Mouse (Mus musculus) midbrain, embryonic 15.5 days (tissue): Measurements from ENCODE around the gene Ndfip2. TPM values are rescaled to one million over a fixed set of nuclear protein-coding genes. Genes with fewer than 3 reads are reported as not detected.

Source experiments
- ATAC-seq: fragments of 200-750 bp; cut with Nextera tagmentation; replicated peaks from 2 replicates; pipeline ENCODE4 v1.8.0; 2017; ENCODE audit warnings: moderate TSS enrichment
- H3K27ac ChIP-seq: fragments of 300-500 bp; sonication (generic); 2 replicates; pipeline ENCODE4 v1.5.1; 2015; ENCODE audit warnings: mild to moderate bottlenecking, inconsistent platforms
- H3K27me3 ChIP-seq: fragments of 300-500 bp; sonication (generic); replicated peaks from 2 replicates; pipeline ENCODE4 v1.6.1; 2015; ENCODE audit warnings: inconsistent platforms
- H3K36me3 ChIP-seq: fragments of 300-500 bp; sonication (generic); replicated peaks from 2 replicates; pipeline ENCODE4 v1.6.1; 2015; ENCODE audit warnings: inconsistent platforms
- H3K4me1 ChIP-seq: fragments of 300-500 bp; sonication (generic); 2 replicates; pipeline ENCODE4 v1.6.1; 2015; ENCODE audit warnings: inconsistent platforms
- H3K4me2 ChIP-seq: fragments of 300-500 bp; sonication (generic); 2 replicates; pipeline ENCODE4 v1.6.1; 2015; ENCODE audit warnings: inconsistent platforms, mild to moderate bottlenecking, moderate library complexity
- H3K4me3 ChIP-seq: fragments of 300-500 bp; sonication (generic); 2 replicates; pipeline ENCODE4 v1.5.1; 2015; ENCODE audit warnings: mild to moderate bottlenecking, inconsistent platforms
- H3K9ac ChIP-seq: fragments of 300-500 bp; sonication (generic); 2 replicates; pipeline ENCODE4 v1.6.1; 2015; ENCODE audit warnings: mild to moderate bottlenecking, inconsistent platforms
- H3K9me3 ChIP-seq: fragments of 300-500 bp; sonication (generic); 2 replicates; pipeline ENCODE4 v1.6.1; 2016; ENCODE audit warnings: inconsistent platforms
- WGBS: fragments of 180-500 bp; shearing (Covaris S2); methylation state at CpG from one replicate; pipeline ENCODE4 v1.1.7; 2015; ENCODE audit warnings: mixed read lengths; 5-methylcytosine and 5-hydroxymethylcytosine counted together
- polyA plus RNA-seq: library from polyadenylated mRNA; unstranded; fragments of >200 nt; fragmentation: Nextera tagmentation; extraction: Ambion mirVana; gene quantifications from 2 replicates; pipeline ENCODE4 v1.2.1, GENCODE M21; 2015

Ndfip2 gene
- polyA plus RNA-seq, 1 experiment from 2014 or later: 104 TPM

DNA sequence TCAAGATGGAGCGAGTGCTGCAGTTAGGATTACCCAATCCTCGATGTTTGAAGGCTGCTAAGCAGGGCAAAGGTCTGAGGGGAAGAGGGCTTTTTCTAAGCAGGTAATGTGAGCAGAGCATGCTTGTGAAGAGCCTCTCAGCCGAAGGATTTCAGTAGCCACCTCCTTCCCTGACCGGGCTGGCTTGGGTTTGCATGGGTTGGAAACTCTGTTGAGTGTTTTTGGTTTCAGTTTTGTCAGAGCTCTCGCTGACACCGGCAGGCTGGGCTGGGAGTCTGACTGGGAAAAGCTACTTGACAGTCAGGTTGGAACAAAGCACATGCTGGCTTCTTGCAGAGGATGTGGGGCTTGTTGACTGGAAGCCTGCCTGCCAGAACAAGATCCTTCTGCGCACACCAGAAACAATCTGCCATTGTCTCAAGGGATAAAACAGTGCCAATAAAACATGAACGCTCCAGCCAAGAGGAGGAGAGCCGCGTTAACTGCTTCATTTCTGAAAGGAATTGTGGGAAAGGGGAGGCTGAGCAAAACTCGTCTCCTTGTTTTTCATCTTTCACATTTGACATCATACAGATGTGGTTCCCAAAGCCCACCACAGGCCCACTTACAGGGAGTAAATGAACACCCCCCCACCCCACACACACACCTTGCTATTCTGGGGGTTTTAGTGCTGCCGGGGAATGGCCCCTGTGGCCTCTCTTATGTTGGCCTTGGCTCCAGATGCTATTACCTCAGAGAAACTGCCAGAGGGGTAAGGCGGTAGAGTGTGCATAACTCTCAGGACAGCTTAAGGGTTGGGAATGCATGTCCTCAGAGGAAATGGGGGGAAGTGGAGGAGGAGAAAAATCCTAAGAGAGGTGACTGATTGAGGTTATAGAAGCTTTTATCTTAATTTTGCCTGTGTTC, 70.3 kb downstream of the Ndfip2 start:
- WGBS: 13% methylated on average over 13 of the region's 13 CpGs
- Histone ChIP-seq H3K27ac (peak overlapping the region; percentile 75), H3K4me3 (peak overlapping the region; percentile 21), H3K36me3 (no peaks in the 10 kb centered on the region), H3K9ac (peak overlapping the region; percentile 28; the same call in 1 of the 2 replicates), H3K27me3 (no peaks in the 10 kb centered on the region), H3K4me1 (peaks cover 12% of the 10 kb centered on the region), H3K9me3 (no peaks in the 10 kb centered on the region), H3K4me2 (peak overlapping the region; percentile 44)
- ATAC-seq: peak; percentile 60

DNA sequence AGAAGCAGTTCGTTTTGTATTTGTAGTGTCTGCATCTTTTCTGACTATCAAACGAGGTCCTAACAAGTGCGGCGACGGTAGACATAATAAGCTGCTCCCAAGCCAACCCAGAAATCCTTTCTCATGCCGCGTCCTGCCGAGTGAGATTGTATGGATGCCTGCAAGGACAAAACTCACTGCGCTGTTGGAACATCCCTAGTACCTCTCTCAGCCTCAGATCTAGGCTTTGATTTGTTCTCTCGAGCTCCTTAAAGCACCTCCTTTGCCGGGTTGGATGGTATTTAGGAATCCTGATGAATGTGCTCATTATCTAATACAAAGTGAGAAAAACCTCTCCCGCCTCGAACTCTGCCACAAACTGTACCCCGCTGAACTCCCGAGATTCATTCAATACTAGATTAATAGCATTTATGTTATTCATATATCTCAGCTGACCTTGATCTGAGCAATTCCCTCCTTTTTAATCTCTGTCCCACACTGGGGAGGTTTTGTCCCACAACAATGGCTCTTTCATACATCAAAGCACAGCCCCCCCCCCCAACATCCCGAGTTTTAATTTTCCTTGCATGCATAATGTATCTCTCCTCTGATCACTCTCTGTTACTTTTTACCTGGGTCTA, 75.2 kb downstream of the Ndfip2 start:
- H3K4me2 ChIP-seq: peak overlapping the region; percentile 51
- no peaks in the 10 kb centered on the region for H3K36me3 ChIP-seq
- peak overlapping the region; percentile 38; the same call in 1 of the 2 replicates for H3K9ac ChIP-seq
- H3K9me3 ChIP-seq: no peaks in the 10 kb centered on the region
- WGBS: 28% methylated on average over 16 of the region's 16 CpGs
- H3K27me3 ChIP-seq: no peaks in the 10 kb centered on the region
- peaks cover 6% of the 10 kb centered on the region for H3K4me1 ChIP-seq
- peak overlapping the region; percentile 39 for H3K4me3 ChIP-seq
- ATAC-seq: peak; percentile 82
- H3K27ac ChIP-seq: peak overlapping the region; percentile 63

- no peaks in the 10 kb centered on the region for H3K27me3 ChIP-seq
- no peak overlapping the region for H3K9ac ChIP-seq
- H3K4me3 ChIP-seq: no peak overlapping the region
- H3K36me3 ChIP-seq: no peaks in the 10 kb centered on the region
- no peaks in the 10 kb centered on the region for H3K4me1 ChIP-seq
- ATAC-seq: no peak
- no peak overlapping the region for H3K4me2 ChIP-seq
- no peaks in the 10 kb centered on the region for H3K9me3 ChIP-seq
- 84% methylated on average over 8 of the region's 8 CpGs for WGBS
- no peak overlapping the region for H3K27ac ChIP-seq
These were observed 83.4 kb downstream of the Ndfip2 start for GRCm38 (mm10) chr14:105341765-105342164.

DNA sequence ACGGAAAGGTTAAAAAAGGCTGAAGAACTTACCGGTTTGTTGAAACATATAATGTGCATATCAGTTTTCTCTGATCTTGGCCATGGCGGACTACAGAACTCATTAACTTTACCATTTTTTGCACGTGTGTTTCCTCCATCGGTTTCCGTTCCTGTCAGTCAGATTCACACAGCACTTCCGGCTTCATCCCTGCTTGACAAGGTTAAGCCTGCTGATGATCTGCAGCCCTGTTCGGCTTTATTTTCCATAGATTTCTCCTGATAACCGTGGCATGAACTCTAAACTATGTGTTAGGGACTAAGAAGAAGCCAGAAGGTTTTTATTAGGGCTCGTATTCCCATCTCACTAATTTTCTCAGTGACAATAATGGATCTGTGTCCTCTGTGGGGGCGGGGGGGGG, 95.7 kb downstream of the Ndfip2 start:
- no peaks in the 10 kb centered on the region for H3K4me1 ChIP-seq
- H3K27me3 ChIP-seq: no peaks in the 10 kb centered on the region
- ATAC-seq: no peak
- no peak overlapping the region for H3K9ac ChIP-seq
- no peaks in the 10 kb centered on the region for H3K9me3 ChIP-seq
- no peak overlapping the region for H3K4me3 ChIP-seq
- no peaks in the 10 kb centered on the region for H3K36me3 ChIP-seq
- no peak overlapping the region for H3K4me2 ChIP-seq
- H3K27ac ChIP-seq: no peak overlapping the region
- 70% methylated on average over 11 of the region's 11 CpGs for WGBS

Other genes with a start within 250 kb of the Ndfip2 start
- 29.8 and 33.3 TPM in 2 replicates for gene Rbm26, start 81.2 kb upstream of the Ndfip2 start, polyA plus RNA-seq